Mouse (Mus musculus): ENCODE data around the gene Rae1.
A peak's percentile ranks its signal among the peaks of the same experiment; 100 is the strongest.

DNA sequence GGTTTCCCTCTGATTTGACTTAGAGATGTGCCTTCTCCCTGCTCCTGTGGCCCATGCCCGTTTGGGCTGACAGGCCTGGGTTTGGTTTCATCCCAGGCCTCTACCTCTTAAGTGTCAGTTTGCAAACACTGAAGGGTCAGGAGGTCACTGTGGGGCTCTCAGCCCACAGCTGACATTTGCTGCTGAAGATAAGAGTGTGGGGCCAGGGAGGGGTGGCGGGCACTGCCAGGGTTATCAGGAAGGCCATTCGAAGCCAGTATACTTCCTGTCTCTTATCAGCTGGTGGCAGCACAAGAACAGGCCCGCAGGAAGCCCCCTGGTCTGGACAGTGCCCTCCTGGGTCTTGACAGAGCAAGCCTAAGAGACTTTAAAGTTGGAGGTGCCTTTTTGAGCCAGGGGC lies 35.1 kb downstream of the Rae1 start:
- TF ChIP-seq GATA1 (IDR thresholded peaks at IDR 0.05; ENCODE audit: borderline replicate concordance, low read length) (peak; percentile 99), FLI1 (IDR thresholded peaks at IDR 0.05; ENCODE audit: low read length) (peak; percentile 73; the same call in 1 of the 2 replicates)

Data from megakaryocyte, embryonic 14.5 days (primary cell).